8 mouse cellular contexts compared by ENCODE assay signal in genomic region chr8:80937814-80938650, GRCm38 (mm10). TPM values are rescaled to one million over a fixed set of nuclear protein-coding genes. Genes with fewer than 3 reads are reported as not detected.
A peak's percentile ranks its signal among the peaks of the same experiment; 100 is the strongest.
DNase-seq lines count a peak whose midpoint lies in the region; ATAC-seq and TF ChIP-seq lines count a peak whose summit lies in the region.

No protein-coding gene starts in this region.

- H3K4me1 ChIP-seq in kidney, adult 2 months (ENCODE audit: control insufficient read depth, insufficient read depth, low read length) = no peaks in the 10 kb centered on the region
- H3K4me1 ChIP-seq in embryonic facial prominence, embryonic 15.5 days = peaks cover 21% of the 10 kb centered on the region
- H3K4me1 ChIP-seq in heart, embryonic 16.5 days (ENCODE audit: control insufficient read depth, insufficient read depth, low read length) = peaks cover 5% of the 10 kb centered on the region; the same call in 1 of the 2 replicates

- WGBS in kidney, adult 2 months = 52% methylated on average over 15 of the region's 15 CpGs
- WGBS in embryonic facial prominence, embryonic 15.5 days = 24% methylated on average over 15 of the region's 15 CpGs
- WGBS in heart, embryonic 16.5 days = 22% methylated on average over 15 of the region's 15 CpGs

- H3K9ac ChIP-seq in embryonic facial prominence, embryonic 15.5 days = no peak overlapping the region
- H3K9ac ChIP-seq in heart, embryonic 16.5 days (ENCODE audit: low read length) = no peak overlapping the region; the same call in 1 of the 2 replicates

- DNase-seq in kidney, adult 2 months = peak; percentile 12
- DNase-seq in kidney, adult 9 months = no peak
- DNase-seq in lung, postnatal 14 days = peak; percentile 17
- DNase-seq in thymus, postnatal 10 days (ENCODE audit: low spot score in 2 of 2) = no peak
- no peak for DNase-seq in spleen, postnatal 36 days (ENCODE audit: low spot score in 2 of 2)
- DNase-seq in frontal cortex, postnatal 14 days (ENCODE audit: low spot score in 2 of 2) = no peak

- H3K36me3 ChIP-seq in kidney, adult 2 months (ENCODE audit: control insufficient read depth, insufficient read depth, low read length) = no peaks in the 10 kb centered on the region
- no peaks in the 10 kb centered on the region for H3K36me3 ChIP-seq in embryonic facial prominence, embryonic 15.5 days
- no peaks in the 10 kb centered on the region for H3K36me3 ChIP-seq in heart, embryonic 16.5 days (ENCODE audit: control insufficient read depth, insufficient read depth)

- no peak for TF ChIP-seq CTCF in kidney, adult 2 months (conservative IDR thresholded peaks at IDR 0.05; ENCODE audit: insufficient read depth, insufficient read length, low read depth, low read length)

- no peaks in the 10 kb centered on the region for H3K9me3 ChIP-seq in embryonic facial prominence, embryonic 15.5 days (replicated peaks)
- H3K9me3 ChIP-seq in heart, embryonic 16.5 days (replicated peaks; ENCODE audit: control insufficient read depth, low read length) = no peaks in the 10 kb centered on the region

- ATAC-seq in embryonic facial prominence, embryonic 15.5 days (ENCODE audit: insufficient number of reproducible peaks, low FRiP score, low TSS enrichment, low read depth) = peak; percentile 73
- ATAC-seq in heart, embryonic 16.5 days (replicated peaks; ENCODE audit: extremely low read depth, insufficient read depth, low FRiP score) = peak; percentile 80

- H3K4me3 ChIP-seq in kidney, adult 2 months (ENCODE audit: insufficient read depth, low read depth, low read length) = no peak overlapping the region
- H3K4me3 ChIP-seq in embryonic facial prominence, embryonic 15.5 days (replicated peaks) = no peak overlapping the region
- no peak overlapping the region for H3K4me3 ChIP-seq in heart, embryonic 16.5 days (ENCODE audit: low read length)

- TF ChIP-seq POLR2A in kidney, adult 2 months (IDR thresholded peaks at IDR 0.05; ENCODE audit: low read depth, low read length) = no peak

- H3K27ac ChIP-seq in kidney, adult 2 months (ENCODE audit: insufficient read depth, low read depth, low read length) = no peak overlapping the region
- H3K27ac ChIP-seq in embryonic facial prominence, embryonic 15.5 days (replicated peaks) = peak overlapping the region; percentile 78
- peak overlapping the region; percentile 37 for H3K27ac ChIP-seq in heart, embryonic 16.5 days (ENCODE audit: low read length)

- H3K27me3 ChIP-seq in kidney, adult 2 months (replicated peaks; ENCODE audit: control insufficient read depth, insufficient read depth, low read length) = no peaks in the 10 kb centered on the region
- no peaks in the 10 kb centered on the region for H3K27me3 ChIP-seq in embryonic facial prominence, embryonic 15.5 days
- no peaks in the 10 kb centered on the region for H3K27me3 ChIP-seq in heart, embryonic 16.5 days (ENCODE audit: control insufficient read depth, insufficient read depth, low read length)

- H3K4me2 ChIP-seq in embryonic facial prominence, embryonic 15.5 days (replicated peaks) = peak overlapping the region; percentile 8
- H3K4me2 ChIP-seq in heart, embryonic 16.5 days (ENCODE audit: low read depth, low read length) = peak overlapping the region; percentile 26

RNA-seq across cellular contexts. Expression of gene Gab1, which starts 57.7 kb away (rescaled TPM):
- polyA plus RNA-seq in kidney, adult 2 months (2012; rRNA removed) = 24.6 and 27.8 TPM in 2 replicates
- 22.7 and 24.8 TPM in 2 replicates for polyA plus RNA-seq in embryonic facial prominence, embryonic 15.5 days (2015; fragmentation: Nextera tagmentation; extraction: Ambion mirVana)
- 30.4 and 32.3 TPM in 2 replicates for polyA plus RNA-seq in heart, embryonic 16.5 days (2015; fragmentation: Nextera tagmentation; extraction: Ambion mirVana)

Comparison
In these comparisons a context has a peak if more than half of its experiments do, and no peak if none do; other contexts are left out.
1. DNase-seq: peak in kidney, adult 2 months (single experiment) and lung, postnatal 14 days (single experiment); none in kidney, adult 9 months (single experiment), thymus, postnatal 10 days (0 of 2), spleen, postnatal 36 days (0 of 2) and frontal cortex, postnatal 14 days (0 of 2).